In the genomic region with DNA sequence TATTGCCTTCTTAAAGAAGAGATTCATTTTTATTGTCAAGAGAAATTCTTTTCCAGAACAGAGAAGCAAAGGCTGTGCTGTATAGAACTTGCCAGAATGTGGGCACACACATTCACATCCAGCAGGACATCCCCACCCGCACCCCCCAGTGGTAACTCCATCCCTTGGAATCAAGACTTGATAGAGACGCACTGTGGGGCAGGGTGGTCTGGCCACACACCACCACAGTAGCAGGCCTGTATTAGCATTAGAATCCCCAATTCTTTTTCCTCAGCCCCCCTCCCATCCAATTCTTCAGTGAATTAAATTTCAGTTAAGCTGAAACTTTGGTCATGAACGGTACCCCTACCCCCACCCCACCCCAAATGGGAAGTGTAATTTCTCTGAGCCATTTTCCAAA, we compare ENCODE assay signal across 24 mouse cellular contexts.
DNase-seq lines count a peak whose midpoint lies in the region; ATAC-seq lines count a peak whose summit lies in the region.
"Had no signal": no experiment of that assay in that cellular context is flagged by ENCODE, and none has a peak within 500 bp of the region (broad histone marks: within the 10 kb centered on the region; RNA-seq: fewer than 3 reads in every experiment).

No protein-coding gene starts in this region.

- peaks cover 77% of the 10 kb centered on the region for H3K4me1 ChIP-seq in hindbrain, embryonic 10.5 days (replicated peaks)
- peaks cover 28% of the 10 kb centered on the region for H3K4me1 ChIP-seq in hindbrain, embryonic 14.5 days (replicated peaks; ENCODE audit: control insufficient read depth, insufficient read depth, low read length)
- peaks cover 21% of the 10 kb centered on the region for H3K4me1 ChIP-seq in neural tube, embryonic 11.5 days (ENCODE audit: control insufficient read depth, insufficient read depth, low read length)
- peaks cover 63% of the 10 kb centered on the region for H3K4me1 ChIP-seq in forebrain, embryonic 12.5 days
- H3K4me1 ChIP-seq: liver, embryonic 15.5 days had no signal

- WGBS in hindbrain, embryonic 10.5 days, result 9% methylated on average over 3 of the region's 3 CpGs
- 13% methylated on average over 3 of the region's 3 CpGs for WGBS in hindbrain, embryonic 14.5 days
- 13% methylated on average over 3 of the region's 3 CpGs for WGBS in neural tube, embryonic 11.5 days
- 4% methylated on average over 3 of the region's 3 CpGs for WGBS in forebrain, embryonic 12.5 days

- H3K9ac ChIP-seq in hindbrain, embryonic 14.5 days, result no peak overlapping the region
- no peak overlapping the region for H3K9ac ChIP-seq in neural tube, embryonic 11.5 days (ENCODE audit: low read length)
- no peak overlapping the region for H3K9ac ChIP-seq in forebrain, embryonic 12.5 days
- H3K9ac ChIP-seq: embryonic facial prominence, embryonic 13.5 days; hindbrain, embryonic 12.5 days; limb, embryonic 12.5 days; liver, embryonic 15.5 days; lung, embryonic 14.5 days; midbrain, embryonic 13.5 days; neural tube, embryonic 13.5 days had no signal

- no peak overlapping the region for H3K4me2 ChIP-seq in hindbrain, embryonic 14.5 days (replicated peaks)
- H3K4me2 ChIP-seq in neural tube, embryonic 11.5 days (ENCODE audit: low read depth), result no peak overlapping the region
- H3K4me2 ChIP-seq in forebrain, embryonic 12.5 days, result no peak overlapping the region
- H3K4me2 ChIP-seq: embryonic facial prominence, embryonic 13.5 days; hindbrain, embryonic 12.5 days; liver, embryonic 15.5 days; lung, embryonic 14.5 days had no signal

- DNase-seq in hindbrain, embryonic 10.5 days (ENCODE audit: low spot score), result peak; percentile 34
- DNase-seq in hindbrain, embryonic 14.5 days (ENCODE audit: low spot score), result no peak
- peak; percentile 24 for DNase-seq in neural tube, embryonic 11.5 days (ENCODE audit: low spot score)
- no peak for DNase-seq in neural tube, embryonic 10.5 days (ENCODE audit: extremely low spot score, low spot score)
- no peak for DNase-seq in right cerebral cortex, adult 2 months (ENCODE audit: low spot score in 2 of 2)
- no peak for DNase-seq in spleen, adult 18-20 months
- DNase-seq: adrenal gland, postnatal 25 days; cerebellum, adult 18-20 months; cerebellum, postnatal 10 days; gastrocnemius, postnatal 14 days; heart, postnatal 14 days; kidney, postnatal 14 days; layer of hippocampus, adult 9-11 months; lung, embryonic 14.5 days; lung, postnatal 14 days had no signal

- H3K4me3 ChIP-seq in hindbrain, embryonic 10.5 days, result no peak overlapping the region
- H3K4me3 ChIP-seq in hindbrain, embryonic 14.5 days (replicated peaks; ENCODE audit: low read length), result no peak overlapping the region
- H3K4me3 ChIP-seq in neural tube, embryonic 11.5 days (ENCODE audit: low read depth, low read length), result no peak overlapping the region
- no peak overlapping the region for H3K4me3 ChIP-seq in forebrain, embryonic 12.5 days (replicated peaks)
- H3K4me3 ChIP-seq: embryonic facial prominence, embryonic 13.5 days; limb, embryonic 12.5 days; liver, embryonic 15.5 days; neural tube, embryonic 13.5 days had no signal

- peak overlapping the region; percentile 89; the same call in 1 of the 2 replicates for H3K27ac ChIP-seq in hindbrain, embryonic 10.5 days
- no peak overlapping the region for H3K27ac ChIP-seq in hindbrain, embryonic 14.5 days
- no peak overlapping the region for H3K27ac ChIP-seq in neural tube, embryonic 11.5 days (ENCODE audit: low read depth, low read length)
- peak overlapping the region; percentile 96 for H3K27ac ChIP-seq in forebrain, embryonic 12.5 days
- H3K27ac ChIP-seq: embryonic facial prominence, embryonic 13.5 days; limb, embryonic 12.5 days; liver, embryonic 15.5 days; midbrain, embryonic 13.5 days; neural tube, embryonic 13.5 days had no signal

- no peaks in the 10 kb centered on the region for H3K9me3 ChIP-seq in hindbrain, embryonic 10.5 days
- no peaks in the 10 kb centered on the region for H3K9me3 ChIP-seq in hindbrain, embryonic 14.5 days (ENCODE audit: control insufficient read depth, low read length)
- H3K9me3 ChIP-seq in neural tube, embryonic 11.5 days (ENCODE audit: control insufficient read depth, low read length), result no peaks in the 10 kb centered on the region
- no peaks in the 10 kb centered on the region for H3K9me3 ChIP-seq in forebrain, embryonic 12.5 days
- H3K9me3 ChIP-seq: embryonic facial prominence, embryonic 13.5 days; hindbrain, embryonic 12.5 days; limb, embryonic 12.5 days; liver, embryonic 15.5 days; midbrain, embryonic 13.5 days; neural tube, embryonic 13.5 days had no signal

- no peak for ATAC-seq in hindbrain, embryonic 14.5 days (ENCODE audit: low FRiP score)
- ATAC-seq in neural tube, embryonic 11.5 days (ENCODE audit: insufficient read depth, low FRiP score, low TSS enrichment), result no peak
- peak; percentile 22; the same call in 1 of the 2 replicates for ATAC-seq in forebrain, embryonic 12.5 days (ENCODE audit: low FRiP score)
- ATAC-seq: CD4-positive, CD25-positive, alpha-beta regulatory T cell, adult 4 months; intestine, postnatal 0 days had no signal

- H3K36me3 ChIP-seq in hindbrain, embryonic 10.5 days, result no peaks in the 10 kb centered on the region
- H3K36me3 ChIP-seq in hindbrain, embryonic 14.5 days (replicated peaks; ENCODE audit: control insufficient read depth, insufficient read depth), result no peaks in the 10 kb centered on the region
- no peaks in the 10 kb centered on the region for H3K36me3 ChIP-seq in neural tube, embryonic 11.5 days (ENCODE audit: control insufficient read depth, insufficient read depth, low read length)
- H3K36me3 ChIP-seq in forebrain, embryonic 12.5 days (replicated peaks), result no peaks in the 10 kb centered on the region
- H3K36me3 ChIP-seq: embryonic facial prominence, embryonic 13.5 days; hindbrain, embryonic 12.5 days; limb, embryonic 12.5 days; liver, embryonic 15.5 days; midbrain, embryonic 13.5 days; neural tube, embryonic 13.5 days had no signal

- H3K27me3 ChIP-seq in hindbrain, embryonic 10.5 days (ENCODE audit: insufficient read depth, poor library complexity, severe bottlenecking), result peaks cover 72% of the 10 kb centered on the region
- peaks cover 66% of the 10 kb centered on the region for H3K27me3 ChIP-seq in hindbrain, embryonic 14.5 days (ENCODE audit: control insufficient read depth, insufficient read depth, low read length)
- H3K27me3 ChIP-seq in neural tube, embryonic 11.5 days (ENCODE audit: control insufficient read depth, insufficient read depth, low read length), result peaks cover 25% of the 10 kb centered on the region
- H3K27me3 ChIP-seq in forebrain, embryonic 12.5 days, result peaks cover 57% of the 10 kb centered on the region

Comparison
In these comparisons a context has a peak if more than half of its experiments do, and no peak if none do; other contexts are left out.
1. DNase-seq: peak in hindbrain, embryonic 10.5 days (single experiment) and neural tube, embryonic 11.5 days (single experiment); none in hindbrain, embryonic 14.5 days (single experiment), neural tube, embryonic 10.5 days (single experiment), right cerebral cortex, adult 2 months (0 of 2) and spleen, adult 18-20 months (0 of 2).
2. H3K27ac ChIP-seq: peak in hindbrain, embryonic 10.5 days (single experiment) and forebrain, embryonic 12.5 days (single experiment); none in hindbrain, embryonic 14.5 days (single experiment) and neural tube, embryonic 11.5 days (single experiment).